Mouse (Mus musculus) lung, embryonic 16.5 days (tissue): Measurements from ENCODE around the gene Ugt1a1. TPM values are rescaled to one million over a fixed set of nuclear protein-coding genes. Genes with fewer than 3 reads are reported as not detected.
"Not testable (repeated sequence)": the region's sequence is repeated elsewhere in the genome, so short reads cannot be mapped to it uniquely, and the experiment has no call there.

Experiments used
- ATAC-seq: fragments of 200-750 bp; cut with Nextera tagmentation; 2 replicates; pipeline ENCODE4 v1.8.0; 2017; ENCODE audit warnings: low read depth, mild to moderate bottlenecking, moderate library complexity
- H3K27ac ChIP-seq: fragments of 300-500 bp; sonication (generic); 2 replicates; pipeline ENCODE4 v1.5.1; 2014; ENCODE audit warnings: mild to moderate bottlenecking, control low read depth, low read length
- H3K27me3 ChIP-seq: fragments of 300-500 bp; sonication (generic); 2 replicates; pipeline ENCODE4 v1.6.1; 2014; ENCODE audit warnings: low read depth, low read length, mixed read lengths; ENCODE audit not compliant: control insufficient read depth, insufficient read depth
- H3K36me3 ChIP-seq: fragments of 300-500 bp; sonication (generic); 2 replicates; pipeline ENCODE4 v1.6.1; 2014; ENCODE audit warnings: low read length; ENCODE audit not compliant: control insufficient read depth, insufficient read depth
- H3K4me1 ChIP-seq: fragments of 300-500 bp; sonication (generic); replicated peaks from 2 replicates; pipeline ENCODE4 v1.6.1; 2014; ENCODE audit warnings: low read length, mixed read lengths; ENCODE audit not compliant: control insufficient read depth, insufficient read depth
- H3K4me2 ChIP-seq: fragments of 300-500 bp; sonication (generic); 2 replicates; pipeline ENCODE4 v1.6.1; 2014; ENCODE audit warnings: low read depth, low read length, control low read depth
- H3K4me3 ChIP-seq: fragments of 300-500 bp; sonication (generic); 2 replicates; pipeline ENCODE4 v1.5.1; 2014; ENCODE audit warnings: mild to moderate bottlenecking, low read length, control low read depth
- H3K9ac ChIP-seq: fragments of 300-500 bp; sonication (generic); 2 replicates; pipeline ENCODE4 v1.6.1; 2014; ENCODE audit warnings: low read length, control low read depth
- H3K9me3 ChIP-seq: fragments of 300-500 bp; sonication (generic); 2 replicates; pipeline ENCODE4 v1.6.1; 2016; ENCODE audit warnings: low read length; ENCODE audit not compliant: control insufficient read depth
- WGBS: fragments of 180-500 bp; shearing (Covaris S2); extraction: QIAGEN DNeasy Blood & Tissue Kit; methylation state at CpG from one replicate; pipeline ENCODE4 v1.1.7; 2014; 5-methylcytosine and 5-hydroxymethylcytosine counted together
- polyA plus RNA-seq: library from polyadenylated mRNA; unstranded; fragments of >200 nt; fragmentation: Nextera tagmentation; extraction: Ambion mirVana; gene quantifications from 2 replicates; pipeline ENCODE4 v1.2.1, GENCODE M21; 2015

Ugt1a1 gene
- polyA plus RNA-seq, 1 experiment from 2014 or later, result not detected

GRCm38 (mm10) chr1:88224029-88224776 lies 12.4 kb downstream of the Ugt1a1 start:
- Histone ChIP-seq H3K27me3 (no peaks in the 10 kb centered on the region), H3K27ac (no peak overlapping the region), H3K36me3 (no peaks in the 10 kb centered on the region), H3K4me3 (no peak overlapping the region), H3K4me1 (no peaks in the 10 kb centered on the region), H3K4me2 (no peak overlapping the region), H3K9me3 (peaks cover 24% of the 10 kb centered on the region), H3K9ac (no peak overlapping the region)
- 63% methylated on average over 2 of the region's 2 CpGs for WGBS
- ATAC-seq, result no peak

- not testable (repeated sequence) for H3K9ac ChIP-seq, H3K4me3 ChIP-seq, H3K4me1 ChIP-seq, H3K36me3 ChIP-seq, H3K27me3 ChIP-seq, ATAC-seq, H3K27ac ChIP-seq, H3K4me2 ChIP-seq
- H3K9me3 ChIP-seq, result peaks cover 35% of the 10 kb centered on the region
- WGBS, result 37% methylated on average over 2 of the region's 2 CpGs
Measured at GRCm38 (mm10) chr1:88225301-88225700, 13.5 kb downstream of the Ugt1a1 start.

GRCm38 (mm10) chr1:88225741-88226140 lies 14.0 kb downstream of the Ugt1a1 start:
- H3K9ac ChIP-seq, result no peak overlapping the region
- no peak overlapping the region for H3K27ac ChIP-seq
- H3K4me1 ChIP-seq, result no peaks in the 10 kb centered on the region
- H3K4me3 ChIP-seq, result no peak overlapping the region
- ATAC-seq, result no peak
- no peak overlapping the region for H3K4me2 ChIP-seq
- H3K9me3 ChIP-seq, result peaks cover 39% of the 10 kb centered on the region
- no peaks in the 10 kb centered on the region for H3K27me3 ChIP-seq
- no peaks in the 10 kb centered on the region for H3K36me3 ChIP-seq

GRCm38 (mm10) chr1:88226670-88227379 lies 15.1 kb downstream of the Ugt1a1 start, which contains the start of gene Mroh2a:
Mroh2a (plus strand) TSS chr1:88226986.
- H3K9ac ChIP-seq, result no peak within 1 kb of the TSS
- ATAC-seq, result no peak
- H3K4me3 ChIP-seq, result no peak within 1 kb of the TSS
- no peaks in the 10 kb centered on the region for H3K27me3 ChIP-seq
- WGBS, result 46% methylated on average over 5 of the region's 5 CpGs
- peaks cover 50% of the 10 kb centered on the region for H3K9me3 ChIP-seq
- H3K4me2 ChIP-seq, result no peak within 1 kb of the TSS
- no peaks in the 10 kb centered on the region for H3K4me1 ChIP-seq
- no peak within 1 kb of the TSS for H3K27ac ChIP-seq
- H3K36me3 ChIP-seq, result no peaks in the 10 kb centered on the region

- 48% methylated on average over 2 of the region's 2 CpGs for WGBS
- H3K4me1 ChIP-seq, result no peaks in the 10 kb centered on the region
- peaks cover 56% of the 10 kb centered on the region for H3K9me3 ChIP-seq
- no peaks in the 10 kb centered on the region for H3K36me3 ChIP-seq
- ATAC-seq, result no peak
- H3K4me3 ChIP-seq, result no peak overlapping the region
- no peaks in the 10 kb centered on the region for H3K27me3 ChIP-seq
- no peak overlapping the region for H3K9ac ChIP-seq
- H3K27ac ChIP-seq, result no peak overlapping the region
- H3K4me2 ChIP-seq, result no peak overlapping the region
Measured at GRCm38 (mm10) chr1:88227482-88227881, 15.7 kb downstream of the Ugt1a1 start.

GRCm38 (mm10) chr1:88228121-88228520 lies 16.4 kb downstream of the Ugt1a1 start:
- no peaks in the 10 kb centered on the region for H3K27me3 ChIP-seq
- no peak for ATAC-seq
- H3K9me3 ChIP-seq, result peaks cover 63% of the 10 kb centered on the region
- no peak overlapping the region for H3K9ac ChIP-seq
- no peak overlapping the region for H3K4me2 ChIP-seq
- 71% methylated on average over 7 of the region's 7 CpGs for WGBS
- no peaks in the 10 kb centered on the region for H3K36me3 ChIP-seq
- H3K4me1 ChIP-seq, result no peaks in the 10 kb centered on the region
- H3K4me3 ChIP-seq, result no peak overlapping the region
- no peak overlapping the region for H3K27ac ChIP-seq

- Histone ChIP-seq H3K9ac (no peak overlapping the region), H3K27me3 (no peaks in the 10 kb centered on the region), H3K27ac (no peak overlapping the region), H3K36me3 (no peaks in the 10 kb centered on the region), H3K4me2 (no peak overlapping the region), H3K9me3 (peaks cover 75% of the 10 kb centered on the region), H3K4me1 (no peaks in the 10 kb centered on the region), H3K4me3 (no peak overlapping the region)
- 74% methylated on average over 3 of the region's 3 CpGs for WGBS
- no peak for ATAC-seq
Measured at GRCm38 (mm10) chr1:88229566-88229965, 17.8 kb downstream of the Ugt1a1 start.

GRCm38 (mm10) chr1:88229986-88230385 lies 18.2 kb downstream of the Ugt1a1 start:
- Histone ChIP-seq H3K4me2 (no peak overlapping the region), H3K4me3 (no peak overlapping the region), H3K27ac (no peak overlapping the region), H3K9me3 (peaks cover 78% of the 10 kb centered on the region), H3K9ac (no peak overlapping the region), H3K27me3 (no peaks in the 10 kb centered on the region), H3K4me1 (no peaks in the 10 kb centered on the region), H3K36me3 (no peaks in the 10 kb centered on the region)
- WGBS, result 76% methylated on average over 5 of the region's 5 CpGs
- ATAC-seq, result no peak

- peaks cover 80% of the 10 kb centered on the region for H3K9me3 ChIP-seq
- no peak for ATAC-seq
- no peak overlapping the region for H3K9ac ChIP-seq
- H3K27me3 ChIP-seq, result no peaks in the 10 kb centered on the region
- H3K4me3 ChIP-seq, result no peak overlapping the region
- no peaks in the 10 kb centered on the region for H3K36me3 ChIP-seq
- H3K4me1 ChIP-seq, result no peaks in the 10 kb centered on the region
- H3K27ac ChIP-seq, result no peak overlapping the region
- H3K4me2 ChIP-seq, result no peak overlapping the region
- WGBS, result 71% methylated on average over 7 of the region's 7 CpGs
Measured at GRCm38 (mm10) chr1:88230421-88230820, 18.7 kb downstream of the Ugt1a1 start.
